Mouse (Mus musculus) kidney, adult 2 months (tissue): ENCODE data around the gene Cacng4.

Experiments used
- CTCF ChIP-seq: fragments of 200-500 bp; conservative IDR thresholded peaks from 2 replicates; pipeline ENCODE4 v1.5.1; 2011; ENCODE audit warnings: low read depth, mild to moderate bottlenecking, control low read depth, low read length, moderate library complexity, mixed read lengths; ENCODE audit not compliant: insufficient read depth, insufficient read length
- POLR2A ChIP-seq: fragments of 200-500 bp; IDR thresholded peaks from one replicate; pipeline ENCODE4 v1.6.1; 2011; ENCODE audit warnings: low read depth, low read length, control low read depth

- TF ChIP-seq CTCF (no peak), POLR2A (no peak)
Measured at GRCm38 (mm10) chr11:107785288-107785687, 9.1 kb downstream of the Cacng4 start.
